Mouse (Mus musculus) urinary bladder, adult 18-20 months (tissue): ENCODE results near the gene Prcc.

ENCODE experiments used
- DNase-seq, 2 experiments: peaks; one replicate each; pipeline ENCODE4 v3.0.0; 2022; ENCODE audit warnings: low spot score in 2 of 2, mixed read lengths in 2 of 2

The Prcc gene

DNA sequence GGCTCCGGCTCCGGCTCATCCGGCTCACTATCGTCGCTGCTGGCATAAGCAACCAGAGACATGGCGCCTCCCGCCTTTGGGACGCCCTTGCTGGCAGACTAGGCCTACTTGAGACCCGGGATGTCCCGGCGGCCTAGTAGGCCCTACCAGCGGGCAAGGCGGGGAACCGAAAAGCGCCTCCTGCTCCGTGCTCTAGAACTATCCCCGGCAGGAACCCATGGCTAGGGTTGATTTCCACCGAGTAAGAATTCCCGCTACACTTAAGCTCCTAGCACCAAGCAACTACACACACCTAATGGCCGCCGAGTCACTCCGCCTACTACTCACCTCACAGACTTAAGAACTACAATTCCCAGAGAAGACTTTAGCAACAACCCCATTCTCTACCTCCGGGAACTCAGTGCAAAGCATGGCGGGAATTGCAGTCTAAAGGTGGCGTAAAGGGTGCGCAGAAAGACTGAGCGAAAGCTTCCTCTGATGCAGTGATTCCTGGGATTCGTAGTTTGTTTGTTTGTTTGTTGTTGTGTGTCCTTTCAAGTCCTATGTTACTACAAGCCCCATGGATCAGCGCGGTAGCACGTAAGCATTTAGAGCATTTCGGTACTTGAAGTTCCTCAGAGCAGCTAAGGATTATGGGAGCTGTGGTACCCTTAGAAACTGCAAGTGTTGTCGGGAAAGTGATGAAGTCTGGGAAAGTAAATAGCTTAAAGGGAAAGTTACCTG lies at the start of gene Prcc:
Gene Prcc, minus strand, starts transcription at position 328 of the 723 bp plus-strand sequence.
- DNase-seq: peak; percentile 73 to 91

DNA sequence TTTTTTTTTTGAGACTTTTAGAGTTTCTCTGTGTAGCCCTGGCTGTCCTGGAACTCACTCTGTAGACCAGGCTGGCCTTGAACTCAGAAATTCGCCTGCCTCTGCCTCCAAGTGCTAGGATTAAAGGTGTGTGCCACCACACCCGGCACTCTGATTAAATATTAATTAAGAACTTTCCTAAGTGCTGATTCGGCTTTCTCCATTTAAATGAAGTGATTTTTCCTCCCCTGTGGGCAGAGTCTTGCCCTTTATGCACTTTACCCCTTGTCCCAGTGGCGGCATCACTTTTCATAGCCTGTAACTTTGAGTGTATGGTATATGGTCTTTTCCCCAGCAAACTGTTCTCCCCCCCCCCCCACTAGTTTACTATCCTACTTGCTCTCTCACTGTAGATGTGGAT lies 49.8 kb upstream of the Prcc start:
- no peak for DNase-seq

DNA sequence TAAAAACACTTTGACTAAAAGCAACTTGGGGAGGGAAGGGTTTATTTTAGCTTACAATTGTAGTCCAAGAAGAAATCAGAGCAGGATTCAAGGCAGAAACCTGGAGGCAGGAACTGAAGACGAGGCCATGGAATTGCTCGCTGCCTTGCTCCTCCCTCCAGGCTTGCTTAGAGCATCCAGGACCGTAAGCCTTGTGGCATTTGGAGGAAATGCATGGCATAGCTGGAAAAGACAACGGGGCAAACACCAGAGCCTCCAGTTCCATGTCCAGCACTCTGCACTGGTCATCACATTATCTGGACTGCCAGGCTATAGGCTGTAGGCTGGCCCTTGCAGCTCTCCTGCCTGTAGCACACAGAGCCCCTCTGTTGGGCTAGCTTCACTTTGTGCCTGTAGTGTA lies 49.1 kb upstream of the Prcc start:
- DNase-seq: no peak

DNA sequence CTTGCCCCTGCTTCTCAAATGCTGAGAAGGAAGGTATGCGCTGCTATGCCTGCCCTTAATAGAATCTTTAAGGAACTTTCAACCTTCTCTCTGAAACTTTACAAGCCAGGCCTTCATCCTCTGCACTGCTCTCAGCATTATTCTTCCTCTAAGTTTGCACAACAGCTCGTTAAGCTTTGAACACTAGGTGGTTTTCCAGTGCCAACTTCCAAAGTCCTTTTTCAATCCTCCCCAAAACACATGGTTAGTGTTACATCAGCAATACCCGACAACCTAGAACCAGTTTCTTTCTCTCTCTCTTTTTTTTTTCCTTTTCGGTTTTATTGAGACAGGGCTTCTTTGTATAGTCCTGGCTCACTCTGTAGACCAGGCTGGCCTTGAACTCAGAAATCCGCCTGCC lies 48.6 kb upstream of the Prcc start:
- no peak for DNase-seq

DNA sequence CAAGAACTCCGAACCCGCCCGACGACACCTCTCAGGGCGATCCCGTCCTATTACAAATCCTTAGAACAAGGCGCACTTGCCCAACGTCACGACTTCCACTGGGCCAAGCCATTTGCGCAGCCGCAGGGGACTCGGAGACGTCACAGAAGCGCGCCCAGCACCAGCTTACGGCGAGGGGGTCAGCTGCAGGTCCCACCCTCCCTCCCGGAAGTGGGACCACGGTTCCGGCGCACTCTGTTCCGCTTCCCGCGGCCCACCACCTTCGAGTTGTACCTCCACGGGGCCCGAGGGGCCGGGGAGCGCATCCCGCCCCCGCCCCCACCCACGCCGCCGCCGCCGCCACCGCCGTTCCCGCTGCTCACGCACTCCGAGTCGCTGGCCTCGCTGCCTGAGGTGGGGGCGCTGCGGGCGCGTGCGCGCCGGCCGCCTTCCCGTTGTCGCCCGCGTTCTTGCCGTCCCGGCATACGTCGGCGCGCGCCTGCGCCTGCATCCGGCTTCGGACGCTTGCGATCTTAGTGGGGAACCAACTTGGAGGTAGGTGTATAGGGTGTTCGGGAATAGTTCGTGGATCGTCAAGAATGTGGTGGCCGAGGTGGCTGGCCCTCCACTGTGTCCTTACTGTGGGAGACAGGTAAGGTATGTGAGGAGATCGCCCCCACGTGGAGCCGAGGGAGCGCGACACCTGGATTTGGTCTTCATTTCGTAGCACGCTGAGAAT lies 44.8 kb upstream of the Prcc start, which contains the start of the genes Isg20l2 and Rrnad1:
Gene Isg20l2, plus strand, starts transcription at position 237 of the 718 bp plus-strand sequence.
Gene Rrnad1, minus strand, starts transcription at position 640 of the 718 bp plus-strand sequence.
- peak; percentile 91 to 96 for DNase-seq

DNA sequence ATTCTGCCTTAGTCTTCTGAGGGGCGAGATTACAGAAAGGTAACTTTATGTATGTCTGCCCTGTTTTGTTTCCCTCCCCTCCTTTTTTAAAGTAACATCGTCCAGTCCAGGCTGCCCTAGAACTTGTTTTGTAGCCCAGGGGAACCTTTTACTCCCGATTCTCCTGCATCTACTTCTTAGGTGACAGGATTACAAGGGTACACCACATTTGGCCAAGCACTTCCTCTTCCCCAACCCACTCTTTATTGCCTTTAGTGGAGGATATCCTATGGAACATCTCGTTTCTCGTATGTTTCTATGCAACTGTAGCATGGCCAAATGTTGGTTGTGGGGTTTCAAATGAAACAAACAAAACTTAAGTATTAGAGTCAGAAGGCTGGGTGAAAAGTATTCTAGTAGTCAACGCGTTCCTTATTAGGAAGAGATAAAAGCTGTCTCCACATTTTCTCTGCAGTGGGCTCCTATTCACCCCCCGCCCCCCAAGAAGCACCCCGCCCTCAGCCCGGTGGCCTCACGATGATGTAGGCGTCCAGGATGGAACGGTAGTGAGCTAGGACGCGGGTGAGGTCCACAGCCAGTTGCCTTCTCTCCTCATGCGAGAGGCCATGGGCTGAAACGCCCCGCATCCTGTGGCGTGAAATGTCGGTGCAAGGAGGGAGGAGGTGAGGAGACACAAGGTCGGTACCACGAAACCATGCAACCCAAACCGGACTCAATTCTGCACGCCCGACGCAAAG lies 44.1 kb upstream of the Prcc start:
- no peak for DNase-seq

DNA sequence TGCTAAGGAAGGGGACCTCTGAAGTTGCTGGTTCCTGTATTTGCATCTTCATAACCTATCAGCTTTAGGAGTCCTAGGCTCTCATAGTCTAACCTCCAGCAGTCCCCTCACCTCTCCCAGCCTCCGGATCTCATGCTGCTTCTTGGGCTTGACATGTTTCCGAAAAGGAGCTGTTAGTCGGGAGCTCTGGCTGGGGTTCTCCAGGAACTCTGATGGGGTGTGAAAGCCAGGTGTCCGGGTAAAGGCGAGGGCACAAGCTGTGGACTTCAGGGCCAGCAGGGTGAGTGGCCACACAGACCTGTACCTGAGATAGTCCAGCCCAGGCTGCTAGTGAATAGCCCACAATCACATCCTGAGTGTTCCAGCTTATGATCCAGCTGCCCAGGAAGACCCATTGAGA lies 42.0 kb upstream of the Prcc start:
- no peak for DNase-seq

DNA sequence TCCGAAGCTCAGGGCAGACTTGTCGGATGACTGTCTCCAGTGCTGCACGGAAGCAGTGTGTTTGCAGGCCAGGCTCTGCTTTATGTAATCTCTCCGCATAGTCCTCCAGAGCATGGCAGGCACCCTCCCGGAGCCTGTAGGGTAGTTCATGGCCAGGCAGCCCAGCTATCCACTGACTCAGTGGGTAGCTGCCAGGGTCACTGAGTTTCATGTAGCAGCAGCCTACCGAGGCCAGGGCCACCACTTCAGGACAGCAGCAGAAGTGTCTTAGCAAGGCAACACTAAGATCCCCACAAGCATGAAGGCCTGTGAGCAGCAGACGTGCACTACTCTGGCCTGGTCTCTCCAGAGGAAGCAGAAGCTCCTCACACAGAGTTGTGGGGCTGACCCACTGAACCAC lies 39.6 kb upstream of the Prcc start:
- DNase-seq: no peak

DNA sequence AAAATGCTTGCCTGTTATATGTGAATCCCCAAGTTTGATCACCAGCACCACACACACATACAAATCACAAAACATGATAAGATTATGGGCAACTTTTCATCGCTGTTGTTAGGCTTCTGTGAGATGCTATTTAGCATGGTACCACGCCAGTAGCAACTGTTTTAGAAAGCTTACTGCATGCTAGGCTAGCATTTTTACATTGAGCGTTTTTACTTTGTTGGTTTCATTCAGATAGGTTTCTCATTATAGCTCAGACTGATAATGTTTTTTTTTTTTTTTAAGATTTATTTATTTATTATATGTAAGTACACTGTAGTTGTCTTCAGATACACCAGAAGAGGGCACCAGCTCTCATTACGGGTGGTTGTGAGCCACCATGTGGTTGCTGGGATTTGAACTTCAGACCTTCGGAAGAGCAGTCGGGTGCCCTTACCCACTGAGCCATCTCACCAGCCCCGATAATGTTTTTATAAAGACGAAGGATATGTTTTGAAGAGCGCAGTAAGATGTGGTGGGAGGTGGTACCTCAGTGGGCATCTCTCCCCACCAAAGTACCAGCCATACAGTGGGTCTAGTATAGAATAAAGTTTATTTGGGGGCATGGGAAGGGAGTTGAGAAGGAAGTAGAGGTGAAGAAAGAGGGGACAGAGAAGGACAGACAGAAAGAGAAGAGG lies 35.0 kb upstream of the Prcc start:
- DNase-seq: no peak

DNA sequence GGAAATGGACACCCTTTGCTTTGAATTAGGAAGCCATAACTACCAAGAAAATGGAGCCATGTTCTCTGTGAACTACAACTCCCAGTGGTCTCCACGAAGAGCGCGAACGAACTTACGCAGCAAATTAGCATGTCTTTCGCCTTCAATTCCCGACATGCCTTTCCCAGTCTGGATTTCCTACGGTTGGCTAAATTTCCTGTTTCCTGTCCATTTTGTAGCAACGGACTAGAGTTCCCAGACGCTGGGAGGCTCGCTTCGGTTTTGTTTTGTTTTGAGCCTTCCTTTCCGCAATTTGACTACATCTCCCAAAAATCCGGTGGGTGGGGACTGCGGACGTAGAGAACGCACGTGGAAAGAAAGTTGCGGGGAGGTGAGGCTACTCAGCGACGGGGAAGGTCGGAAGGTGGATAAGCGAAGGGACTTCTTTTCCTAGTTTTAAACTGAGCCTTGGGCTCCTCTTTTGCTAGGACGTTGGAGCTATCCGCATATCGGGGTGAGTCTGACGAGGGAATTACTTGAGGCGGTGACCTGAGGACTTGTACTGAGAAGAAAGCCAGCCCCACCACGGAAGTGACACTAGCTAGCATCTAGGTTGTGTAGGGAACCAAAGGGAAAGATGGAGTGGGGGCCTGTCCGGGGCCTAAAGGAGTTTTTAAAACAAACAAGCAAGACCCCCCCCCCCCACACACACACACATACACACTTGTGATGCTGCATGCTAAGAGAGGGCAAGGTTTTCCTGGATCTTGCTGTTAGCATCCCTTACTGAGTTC lies 34.1 kb upstream of the Prcc start, which contains the start of gene Mrpl24:
Gene Mrpl24, plus strand, starts transcription at position 171 of the 773 bp plus-strand sequence.
- peak; percentile 56 to 77 for DNase-seq

DNA sequence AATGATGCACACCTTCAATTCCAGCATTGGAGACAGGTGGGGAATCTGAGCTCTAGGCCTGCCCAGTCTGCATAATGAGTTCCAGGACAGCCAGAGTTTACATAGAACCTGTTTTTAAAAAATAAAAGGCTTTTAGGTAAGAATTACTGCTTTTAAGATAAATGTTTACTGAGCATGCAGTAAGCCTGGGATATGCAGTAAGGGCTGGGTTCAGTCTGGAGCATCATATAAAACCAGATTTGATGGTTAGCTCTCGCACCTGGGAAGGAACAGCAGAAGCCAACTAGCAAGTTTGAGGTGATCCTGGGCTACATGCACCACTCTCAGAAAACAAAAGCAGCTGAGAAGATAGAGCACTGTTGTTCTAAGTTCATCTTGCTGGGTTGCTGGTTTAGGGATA lies 33.1 kb upstream of the Prcc start:
- no peak for DNase-seq

DNA sequence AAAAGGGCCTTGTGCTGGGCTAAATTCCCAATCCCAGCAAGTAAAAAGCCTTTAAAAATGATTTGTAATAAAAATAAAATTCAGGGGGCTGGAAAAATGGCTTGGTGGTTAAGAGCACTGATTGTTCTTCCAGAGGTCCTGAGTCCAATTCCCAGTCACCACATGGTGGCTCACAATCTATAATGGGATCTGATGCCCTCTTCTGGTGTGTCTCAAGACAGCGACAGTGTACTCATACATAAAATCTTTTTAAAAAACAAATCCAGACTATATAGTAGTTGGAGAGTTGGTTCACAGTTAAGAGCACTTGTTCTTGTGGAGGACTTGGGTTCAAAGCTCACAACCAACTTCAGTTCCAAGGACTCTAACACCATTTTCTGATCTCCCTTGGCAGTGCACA lies 31.6 kb upstream of the Prcc start:
- no peak for DNase-seq

DNA sequence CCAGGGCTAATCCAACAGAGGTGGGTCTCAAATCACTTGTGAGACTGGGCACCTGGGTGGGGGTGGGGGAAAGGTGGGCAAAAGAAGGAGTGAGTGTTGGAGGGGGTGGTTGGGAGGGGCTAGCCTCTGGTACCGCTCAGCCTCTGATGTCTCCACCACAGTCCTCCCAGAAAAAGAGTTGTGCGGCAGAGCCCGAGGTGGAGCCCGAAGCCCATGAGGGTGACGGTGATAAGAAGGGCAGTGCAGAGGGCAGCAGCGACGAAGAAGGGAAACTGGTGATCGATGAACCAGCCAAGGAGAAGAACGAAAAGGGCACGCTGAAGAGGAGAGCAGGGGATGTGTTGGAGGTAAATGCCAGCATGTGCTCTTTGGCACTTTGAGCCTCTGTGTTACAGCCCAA lies 28.5 kb upstream of the Prcc start:
- DNase-seq: no peak

DNA sequence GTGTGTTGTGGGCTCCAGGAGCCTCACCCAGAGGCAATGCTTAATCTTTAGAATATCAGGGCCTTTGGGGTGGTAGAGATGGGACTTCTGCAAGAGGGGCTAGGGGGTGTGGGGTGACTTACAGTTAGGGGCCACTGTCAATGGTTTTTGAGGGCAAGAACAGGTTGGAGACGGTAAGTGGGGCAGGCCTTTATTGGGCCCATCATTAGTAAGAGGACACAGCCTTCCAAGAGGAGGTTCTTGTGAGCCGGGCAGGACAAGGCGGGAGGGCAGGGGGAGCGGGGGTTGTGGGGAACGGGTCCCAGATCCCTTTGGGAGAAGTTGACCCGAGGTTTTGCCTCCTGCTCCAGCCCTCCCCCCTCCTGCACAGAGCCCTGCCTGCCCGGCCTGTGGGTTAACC lies 28.1 kb upstream of the Prcc start:
- DNase-seq: no peak

DNA sequence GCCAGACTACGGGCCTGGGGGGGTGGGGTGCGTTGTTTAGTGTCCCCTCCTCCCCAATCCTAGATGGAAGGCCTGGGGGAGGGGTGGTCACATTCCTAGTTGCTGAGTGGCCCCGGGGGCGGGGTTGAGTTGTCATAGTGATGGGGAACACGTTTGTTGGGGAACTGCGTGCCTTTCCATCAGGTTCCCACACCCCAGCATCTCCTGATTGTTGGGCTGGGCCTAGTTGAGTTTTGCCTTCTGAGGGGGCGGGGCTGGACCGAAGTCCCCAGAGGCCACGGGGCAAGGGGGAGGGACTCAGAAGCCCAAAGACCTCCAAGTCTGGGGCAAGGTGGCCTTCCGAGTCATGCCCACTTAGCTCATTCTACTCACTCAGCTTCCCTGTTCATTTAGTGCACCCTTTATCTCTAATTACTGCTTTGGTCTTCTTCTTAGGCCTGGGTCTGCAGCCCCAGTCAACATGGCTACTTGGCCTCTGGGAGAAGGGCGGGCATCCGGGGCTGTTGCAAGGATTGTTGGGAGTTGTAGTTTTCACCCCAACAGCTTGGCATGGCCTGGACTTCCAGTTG lies 25.2 kb upstream of the Prcc start:
- DNase-seq: peak; percentile 76 to 85

DNA sequence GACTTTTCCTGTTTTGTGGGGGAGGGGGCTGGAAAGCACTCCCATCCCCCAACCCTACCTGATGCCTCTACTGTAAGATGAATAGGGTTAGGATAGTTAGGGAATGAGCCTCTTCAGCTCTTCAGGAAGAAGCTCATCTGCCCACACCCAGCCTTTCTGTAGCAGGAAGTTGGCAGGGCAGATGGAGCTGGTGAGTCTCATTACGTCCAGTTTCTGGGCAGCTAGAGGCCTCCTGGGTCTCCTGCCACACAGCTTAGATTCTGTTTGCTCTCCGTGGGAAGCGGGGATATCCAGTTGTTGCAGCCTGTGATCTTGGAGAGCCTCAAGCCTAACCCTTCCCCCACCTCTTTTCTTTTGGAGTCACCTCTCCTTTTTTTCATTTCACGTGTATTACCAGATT lies 24.5 kb upstream of the Prcc start:
- DNase-seq: no peak

DNA sequence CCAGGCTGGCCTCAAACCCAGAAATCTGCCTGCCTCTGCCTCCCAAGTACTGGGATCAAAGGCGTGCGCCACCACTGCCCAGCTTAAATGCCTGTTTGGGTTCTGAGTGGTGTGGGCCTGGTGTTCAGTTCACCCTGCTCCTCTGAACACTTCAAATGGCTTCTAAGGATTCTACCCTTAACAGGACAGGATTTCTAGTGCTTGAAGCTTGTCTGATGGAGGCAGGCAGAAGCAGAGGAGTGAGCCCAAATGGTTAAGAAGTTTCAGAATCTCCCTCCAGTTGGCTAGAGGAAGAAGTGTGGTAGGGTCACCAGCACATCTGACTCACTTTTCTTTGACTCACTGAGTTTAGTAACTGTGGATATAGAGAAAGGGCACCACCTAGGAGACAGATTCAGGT lies 24.0 kb upstream of the Prcc start:
- no peak for DNase-seq

DNA sequence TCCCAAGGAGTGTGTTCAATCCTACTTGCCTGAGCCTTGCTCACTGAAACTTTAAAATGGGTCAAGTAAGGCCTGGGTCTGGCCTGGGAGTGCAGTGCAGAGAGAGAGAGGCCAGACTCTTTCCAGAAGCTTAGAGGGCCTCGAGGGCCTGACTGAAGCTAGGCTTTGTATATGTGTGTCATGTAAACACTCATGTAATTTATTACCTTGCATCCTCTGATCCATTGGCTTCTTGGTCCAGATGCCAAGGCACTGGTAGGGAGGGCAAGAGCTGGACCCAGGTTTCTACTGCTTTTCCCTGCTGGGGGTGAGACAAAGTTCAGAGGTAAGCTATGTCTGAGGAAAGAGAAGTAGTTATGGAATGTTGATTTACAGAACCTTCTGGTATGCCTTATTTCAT lies 22.5 kb upstream of the Prcc start:
- DNase-seq: no peak

DNA sequence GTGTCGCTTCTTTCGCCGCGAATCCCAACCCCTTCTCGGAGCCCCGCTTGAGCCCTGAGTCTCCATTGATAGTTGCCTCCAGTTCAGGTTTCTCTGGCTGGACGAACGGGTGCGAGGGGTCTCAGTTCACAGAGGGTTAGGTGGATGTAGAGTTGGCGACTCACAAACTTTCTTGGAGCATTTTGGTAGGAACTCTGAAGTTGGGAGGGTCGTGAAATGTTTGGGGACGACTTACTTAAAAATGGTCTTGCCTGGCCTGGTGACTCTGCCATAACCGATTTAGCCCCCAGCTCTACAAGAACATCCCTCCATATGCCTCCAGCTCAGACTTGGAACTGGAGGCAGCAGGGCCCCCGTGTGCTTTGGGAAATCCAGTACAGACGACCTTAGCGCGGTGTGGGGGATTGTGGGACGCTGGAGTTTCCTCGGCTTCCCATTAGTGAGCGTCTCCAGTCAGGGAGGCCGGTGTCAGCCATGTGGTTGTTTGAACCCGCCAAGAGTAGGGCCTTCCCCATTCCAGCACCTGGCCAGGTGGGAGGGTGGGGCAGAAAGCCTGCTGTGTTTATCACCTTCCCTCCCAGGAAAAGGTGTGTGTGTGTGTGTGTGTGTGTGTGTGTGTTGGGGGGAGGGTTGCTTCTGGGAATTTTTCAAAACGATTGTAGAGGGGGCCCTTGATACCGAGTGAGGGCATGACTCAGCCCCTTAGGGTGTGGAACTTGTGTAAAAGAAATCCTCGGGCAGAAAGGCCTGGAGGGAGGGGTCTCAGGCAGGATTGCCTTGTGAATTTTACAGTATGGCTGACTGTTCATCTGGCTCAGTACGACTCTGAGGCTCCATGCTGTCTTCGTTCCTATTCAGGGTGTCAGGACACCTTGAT lies 21.8 kb upstream of the Prcc start:
- peak; percentile 47 to 51 for DNase-seq

DNA sequence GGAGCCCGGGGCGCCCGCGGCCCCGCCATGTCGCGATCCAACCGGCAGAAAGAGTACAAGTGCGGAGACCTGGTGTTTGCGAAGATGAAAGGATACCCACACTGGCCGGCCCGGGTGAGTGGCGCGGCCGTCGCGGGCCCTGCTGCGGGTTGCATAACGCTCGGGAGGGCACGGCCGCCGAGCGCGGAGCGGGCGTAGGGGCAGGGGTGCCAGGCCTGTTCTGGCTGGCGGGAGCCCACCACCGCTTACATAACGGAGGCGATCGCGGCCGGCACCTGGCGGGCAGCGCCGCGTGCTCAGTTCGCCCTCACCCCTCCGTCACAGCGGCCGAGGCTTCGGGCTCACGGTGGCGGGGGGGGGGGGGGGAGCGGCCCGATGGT lies 21.2 kb upstream of the Prcc start:
- DNase-seq: peak in 1 of 2 experiments; percentile 69
